Mouse (Mus musculus) liver, embryonic 16.5 days (tissue): ENCODE results near the gene Gga3. TPM values are rescaled to one million over a fixed set of nuclear protein-coding genes. Genes with fewer than 3 reads are reported as not detected.

Experiments
- ATAC-seq: fragments of 200-750 bp; cut with Nextera tagmentation; 2 replicates; pipeline ENCODE4 v1.8.0; 2017; ENCODE audit warnings: low read depth, mild to moderate bottlenecking, moderate number of reproducible peaks, moderate library complexity
- H3K27ac ChIP-seq: fragments of 300-500 bp; sonication (generic); 2 replicates; pipeline ENCODE4 v1.5.1; 2014; ENCODE audit warnings: mild to moderate bottlenecking, low read length
- H3K27me3 ChIP-seq: fragments of 300-500 bp; sonication (generic); 2 replicates; pipeline ENCODE4 v1.6.1; 2014; ENCODE audit warnings: low read depth, low read length, mixed read lengths; ENCODE audit not compliant: control insufficient read depth, insufficient read depth
- H3K36me3 ChIP-seq: fragments of 300-500 bp; sonication (generic); 2 replicates; pipeline ENCODE4 v1.6.1; 2014; ENCODE audit warnings: mild to moderate bottlenecking; ENCODE audit not compliant: control insufficient read depth, insufficient read depth
- H3K4me1 ChIP-seq: fragments of 300-500 bp; sonication (generic); 2 replicates; pipeline ENCODE4 v1.6.1; 2014; ENCODE audit warnings: low read depth, low read length, mixed read lengths; ENCODE audit not compliant: control insufficient read depth
- H3K4me2 ChIP-seq: fragments of 300-500 bp; sonication (generic); 2 replicates; pipeline ENCODE4 v1.6.1; 2014; ENCODE audit warnings: low read depth, low read length, mixed read lengths
- H3K4me3 ChIP-seq: fragments of 300-500 bp; sonication (generic); 2 replicates; pipeline ENCODE4 v1.5.1; 2014; ENCODE audit warnings: low read depth, mild to moderate bottlenecking, low read length
- H3K9ac ChIP-seq: fragments of 300-500 bp; sonication (generic); 2 replicates; pipeline ENCODE4 v1.6.1; 2014; ENCODE audit warnings: low read depth, low read length
- H3K9me3 ChIP-seq: fragments of 300-500 bp; sonication (generic); replicated peaks from 2 replicates; pipeline ENCODE4 v1.6.1; 2016; ENCODE audit warnings: low read length; ENCODE audit not compliant: control insufficient read depth
- WGBS: fragments of 180-500 bp; shearing (Covaris S2); extraction: QIAGEN DNeasy Blood & Tissue Kit; methylation state at CpG from one replicate; pipeline ENCODE4 v1.1.7; 2014; ENCODE audit not compliant: insufficient replicate concordance; 5-methylcytosine and 5-hydroxymethylcytosine counted together
- polyA plus RNA-seq: library from polyadenylated mRNA; unstranded; fragments of >200 nt; fragmentation: Nextera tagmentation; extraction: Ambion mirVana; gene quantifications from 2 replicates; pipeline ENCODE4 v1.2.1, GENCODE M21; 2015

Gga3 gene
- polyA plus RNA-seq, 1 experiment from 2014 or later = 7.9 TPM

DNA sequence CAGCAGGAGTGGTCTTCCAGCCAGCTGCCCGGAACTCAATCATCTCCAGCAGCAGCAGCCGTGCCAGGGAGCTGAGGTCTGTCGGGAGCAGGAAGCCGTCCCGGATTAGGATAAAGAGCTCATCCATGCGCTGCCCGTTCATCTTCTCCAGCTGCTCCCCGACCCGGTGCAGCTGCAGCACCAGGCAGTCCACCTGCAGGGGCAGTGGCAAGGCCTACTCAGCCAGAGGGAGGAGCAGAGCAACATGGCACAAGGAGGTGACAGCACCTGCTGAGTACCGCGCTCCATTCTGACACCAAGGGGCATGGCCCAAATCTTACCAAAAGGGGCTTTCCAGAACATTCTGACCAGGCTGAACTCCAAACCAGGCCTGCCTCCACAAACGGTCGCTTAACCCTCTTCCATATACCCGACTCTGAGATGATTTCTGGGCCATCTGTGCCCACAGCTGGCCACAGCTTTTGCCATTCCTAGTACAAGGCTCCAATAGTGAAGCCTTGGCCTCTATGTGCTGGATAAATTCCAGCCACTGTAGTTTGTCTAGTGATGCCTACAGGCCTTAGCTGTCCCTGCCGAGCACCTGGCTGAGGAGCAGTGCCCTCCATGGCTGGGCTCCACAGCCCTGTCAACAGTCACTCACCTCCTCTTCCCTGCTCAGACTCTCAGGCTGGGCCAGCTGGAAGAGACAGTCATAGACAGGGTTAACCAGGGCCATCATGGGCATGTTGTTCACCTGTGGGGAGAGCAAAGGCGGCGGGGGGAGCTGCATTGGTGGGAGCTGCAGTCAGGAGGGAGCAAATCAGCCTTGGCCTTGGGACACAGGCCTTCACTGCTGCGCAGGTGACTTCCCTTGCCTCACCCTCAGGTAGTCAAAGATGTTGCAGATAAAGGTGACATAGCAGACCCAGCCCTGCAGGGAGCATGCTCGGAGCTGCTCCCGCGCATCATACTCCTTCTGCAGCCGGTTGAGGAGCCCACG is 4.9 kb upstream of the Gga3 start:
- Histone ChIP-seq H3K4me1 (peaks cover 33% of the 10 kb centered on the region), H3K4me3 (no peak overlapping the region), H3K36me3 (peaks cover 30% of the 10 kb centered on the region), H3K9me3 (no peaks in the 10 kb centered on the region), H3K9ac (no peak overlapping the region), H3K4me2 (no peak overlapping the region), H3K27ac (no peak overlapping the region), H3K27me3 (no peaks in the 10 kb centered on the region)
- 78% methylated on average over 23 of the region's 23 CpGs for WGBS
- ATAC-seq = no peak

- no peak for ATAC-seq
- Histone ChIP-seq H3K36me3 (peaks cover 30% of the 10 kb centered on the region), H3K4me3 (no peak overlapping the region), H3K4me1 (peaks cover 34% of the 10 kb centered on the region), H3K4me2 (no peak overlapping the region), H3K27ac (no peak overlapping the region), H3K9ac (no peak overlapping the region), H3K27me3 (no peaks in the 10 kb centered on the region), H3K9me3 (no peaks in the 10 kb centered on the region)
- 86% methylated on average over 18 of the region's 18 CpGs for WGBS
Observed at GRCm38 (mm10) chr11:115606733-115607132, 2.9 kb upstream of the Gga3 start.

- Histone ChIP-seq H3K27me3 (no peaks in the 10 kb centered on the region), H3K9ac (peak overlapping the region; percentile 95), H3K4me3 (peak overlapping the region; percentile 98), H3K4me1 (peaks cover 36% of the 10 kb centered on the region), H3K36me3 (peaks cover 30% of the 10 kb centered on the region), H3K4me2 (peak overlapping the region; percentile 93), H3K27ac (peak overlapping the region; percentile 95), H3K9me3 (no peaks in the 10 kb centered on the region)
- under 1% methylated on average over 26 of the region's 26 CpGs for WGBS
- ATAC-seq = peak; percentile 4
Observed at GRCm38 (mm10) chr11:115604304-115604696, 449 bp upstream of the Gga3 start.

DNA sequence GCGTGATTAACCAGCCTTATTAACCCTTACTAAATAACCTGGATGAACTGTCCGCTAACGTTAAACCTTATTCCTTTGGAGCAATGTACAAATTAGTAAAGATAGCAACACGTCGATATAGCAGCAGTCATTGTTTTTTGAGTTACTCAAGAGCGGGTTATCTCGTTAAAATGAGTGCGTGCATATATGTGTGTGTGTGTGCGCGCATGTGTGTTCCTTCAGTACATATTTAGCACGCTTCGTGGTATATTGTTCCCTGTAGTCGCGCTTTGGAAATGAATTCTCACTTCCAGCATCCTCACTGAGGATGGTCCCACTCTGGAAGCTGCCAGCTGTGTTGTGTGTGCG is 749 bp downstream of the Gga3 start:
- Histone ChIP-seq H3K4me2 (peak overlapping the region; percentile 93), H3K9me3 (no peaks in the 10 kb centered on the region), H3K4me1 (peaks cover 36% of the 10 kb centered on the region), H3K4me3 (peak overlapping the region; percentile 98), H3K36me3 (peaks cover 24% of the 10 kb centered on the region), H3K27me3 (no peaks in the 10 kb centered on the region), H3K9ac (peak overlapping the region; percentile 95), H3K27ac (peak overlapping the region; percentile 95)
- WGBS = 3% methylated on average over 15 of the region's 15 CpGs
- ATAC-seq = no peak

- WGBS = 45% methylated on average over 4 of the region's 4 CpGs
- Histone ChIP-seq H3K36me3 (peaks cover 5% of the 10 kb centered on the region; the same call in 1 of the 2 replicates), H3K27ac (peak overlapping the region; percentile 16; the same call in 1 of the 2 replicates), H3K4me2 (no peak overlapping the region), H3K9me3 (no peaks in the 10 kb centered on the region), H3K4me1 (peaks cover 36% of the 10 kb centered on the region), H3K9ac (no peak overlapping the region), H3K27me3 (no peaks in the 10 kb centered on the region), H3K4me3 (no peak overlapping the region)
- ATAC-seq = no peak
Observed at GRCm38 (mm10) chr11:115601174-115601573, 2.7 kb downstream of the Gga3 start.

DNA sequence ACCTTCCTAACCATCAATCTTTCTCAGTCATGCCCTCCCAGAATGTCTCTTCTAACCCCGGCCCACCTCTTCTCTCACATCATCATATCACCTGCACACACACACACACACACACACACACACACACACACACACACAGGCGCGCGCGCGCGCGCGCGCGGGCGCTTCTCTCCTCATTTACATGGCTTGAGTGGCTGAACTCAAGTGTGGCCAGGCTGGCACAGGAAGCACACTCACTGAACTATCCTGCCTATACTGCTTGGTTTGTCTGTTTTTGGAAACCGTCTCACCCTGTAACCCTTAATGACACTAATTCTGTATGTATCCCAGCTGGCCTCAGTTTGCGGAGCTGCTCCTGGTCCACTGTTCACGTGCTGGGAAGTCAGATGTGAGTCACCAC is 3.1 kb downstream of the Gga3 start:
- Histone ChIP-seq H3K27ac (peak overlapping the region; percentile 16; the same call in 1 of the 2 replicates), H3K4me3 (no peak overlapping the region), H3K4me1 (peaks cover 34% of the 10 kb centered on the region), H3K4me2 (no peak overlapping the region), H3K27me3 (no peaks in the 10 kb centered on the region), H3K9me3 (no peaks in the 10 kb centered on the region), H3K36me3 (peaks cover 1% of the 10 kb centered on the region; the same call in 1 of the 2 replicates), H3K9ac (no peak overlapping the region)
- ATAC-seq = no peak
- WGBS = 90% methylated on average over 15 of the region's 15 CpGs

- whole genome bisulfite sequencing = 83% methylated on average over 7 of the region's 7 CpGs
- no peak overlapping the region for H3K4me2 ChIP-seq
- H3K4me1 ChIP-seq = peaks cover 25% of the 10 kb centered on the region
- no peak overlapping the region for H3K27ac ChIP-seq
- ATAC-seq = no peak
- H3K9me3 ChIP-seq = no peaks in the 10 kb centered on the region
- no peak overlapping the region for H3K4me3 ChIP-seq
- H3K36me3 ChIP-seq = no peaks in the 10 kb centered on the region; the same call in none of the 2 replicates
- H3K27me3 ChIP-seq = no peaks in the 10 kb centered on the region
- H3K9ac ChIP-seq = no peak overlapping the region
Observed at GRCm38 (mm10) chr11:115599722-115600121, 4.1 kb downstream of the Gga3 start.

DNA sequence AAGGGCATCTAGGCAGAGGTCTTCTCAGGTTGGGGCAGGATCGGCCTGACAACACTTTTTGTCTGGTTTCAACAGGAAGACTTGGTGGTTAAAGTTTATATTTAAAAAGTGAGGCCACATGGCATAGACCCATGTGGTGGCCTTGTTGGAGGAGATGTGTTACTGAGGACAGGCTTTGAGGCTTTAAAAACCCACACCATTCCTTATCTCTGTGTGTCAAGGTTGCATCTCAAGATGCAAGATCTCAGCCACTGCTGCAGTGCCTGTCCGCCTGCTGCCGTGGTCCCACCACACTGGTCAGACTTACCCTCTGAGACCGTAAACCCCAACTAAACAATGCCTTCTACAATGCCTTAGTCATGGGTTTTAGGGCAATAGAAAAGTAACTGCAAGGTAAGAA is 5.5 kb downstream of the Gga3 start:
- Histone ChIP-seq H3K4me2 (no peak overlapping the region), H3K36me3 (peaks cover 12% of the 10 kb centered on the region), H3K4me3 (no peak overlapping the region), H3K27me3 (no peaks in the 10 kb centered on the region), H3K27ac (no peak overlapping the region), H3K4me1 (peaks cover 22% of the 10 kb centered on the region), H3K9ac (no peak overlapping the region), H3K9me3 (no peaks in the 10 kb centered on the region)
- ATAC-seq = no peak
- 44% methylated on average over 4 of the region's 4 CpGs for WGBS

- 83% methylated on average over 3 of the region's 3 CpGs for WGBS
- no peak for ATAC-seq
- peaks cover 34% of the 10 kb centered on the region for H3K36me3 ChIP-seq
Observed at GRCm38 (mm10) chr11:115595209-115595608, 8.6 kb downstream of the Gga3 start.

More at GRCm38 (mm10) chr11:115595209-115595608, 8.6 kb downstream of the Gga3 start:
- no peaks in the 10 kb centered on the region for H3K27me3 ChIP-seq
- no peak overlapping the region for H3K4me3 ChIP-seq
- peaks cover 6% of the 10 kb centered on the region for H3K4me1 ChIP-seq
- H3K4me2 ChIP-seq = no peak overlapping the region
- no peak overlapping the region for H3K9ac ChIP-seq
- no peak overlapping the region for H3K27ac ChIP-seq
- H3K9me3 ChIP-seq = no peaks in the 10 kb centered on the region
